Mouse (Mus musculus) fat pad, adult 2 months (tissue): ENCODE measurements around the gene Sfrp2.

ENCODE experiments used
- DNase-seq: peaks from one replicate; pipeline ENCODE4 v3.0.0-alpha.2; 2011; ENCODE audit warnings: low read depth, low spot score; ENCODE audit errors: extremely low read depth

The Sfrp2 gene

GRCm38 (mm10) chr3:83765871-83766725 is at the start of gene Sfrp2:
Gene Sfrp2 (plus strand): TSS chr3:83766321.
- no peak for DNase-seq

GRCm38 (mm10) chr3:83717643-83718231 is 48.4 kb upstream of the Sfrp2 start:
- no peak for DNase-seq

- DNase-seq = no peak
Measured at GRCm38 (mm10) chr3:83718662-83719061, 47.5 kb upstream of the Sfrp2 start.

GRCm38 (mm10) chr3:83728223-83728622 is 37.9 kb upstream of the Sfrp2 start:
- no peak for DNase-seq

- DNase-seq = no peak
Measured at GRCm38 (mm10) chr3:83728675-83729390, 37.3 kb upstream of the Sfrp2 start.

- DNase-seq = no peak
Measured at GRCm38 (mm10) chr3:83733985-83734384, 32.1 kb upstream of the Sfrp2 start.

GRCm38 (mm10) chr3:83736980-83737379 is 29.1 kb upstream of the Sfrp2 start:
- DNase-seq = no peak

- DNase-seq = no peak
Measured at GRCm38 (mm10) chr3:83740246-83740645, 25.9 kb upstream of the Sfrp2 start.

GRCm38 (mm10) chr3:83747276-83747675 is 18.8 kb upstream of the Sfrp2 start:
- DNase-seq = no peak

- DNase-seq = no peak
Measured at GRCm38 (mm10) chr3:83747895-83748294, 18.2 kb upstream of the Sfrp2 start.

GRCm38 (mm10) chr3:83751625-83752024 is 14.5 kb upstream of the Sfrp2 start:
- no peak for DNase-seq

GRCm38 (mm10) chr3:83752196-83752595 is 13.9 kb upstream of the Sfrp2 start:
- DNase-seq = no peak

GRCm38 (mm10) chr3:83755043-83755635 is 11.0 kb upstream of the Sfrp2 start:
- DNase-seq = no peak

- peak; percentile 36 for DNase-seq
Measured at GRCm38 (mm10) chr3:83755666-83756065, 10.5 kb upstream of the Sfrp2 start.

GRCm38 (mm10) chr3:83762361-83762760 is 3.8 kb upstream of the Sfrp2 start:
- DNase-seq = no peak

GRCm38 (mm10) chr3:83763551-83764548 is 2.3 kb upstream of the Sfrp2 start:
- DNase-seq = no peak

- DNase-seq = no peak
Measured at GRCm38 (mm10) chr3:83766726-83767070, 577 bp downstream of the Sfrp2 start.

- no peak for DNase-seq
Measured at GRCm38 (mm10) chr3:83767121-83767520, 1.0 kb downstream of the Sfrp2 start.

GRCm38 (mm10) chr3:83768293-83769035 is 2.3 kb downstream of the Sfrp2 start:
- no peak for DNase-seq

- DNase-seq = no peak
Measured at GRCm38 (mm10) chr3:83769036-83769410, 2.9 kb downstream of the Sfrp2 start.
